Mouse (Mus musculus): ENCODE results near the gene Plxna2.

GRCm38 (mm10) chr1:194622677-194623076 is 4.7 kb downstream of the Plxna2 start:
- TF ChIP-seq CTCF (IDR thresholded peaks at IDR 0.05; ENCODE audit: borderline replicate concordance, control insufficient read depth, extremely low read depth, insufficient read depth, low read length, poor library complexity) (no peak), POLR2A (IDR thresholded peaks at IDR 0.05; ENCODE audit: control insufficient read depth, extremely low read depth, insufficient read depth, low read length, poor library complexity) (no peak)
